Mouse (Mus musculus) hindbrain, embryonic 14.5 days (tissue): Measurements from ENCODE around the gene Znrf3. TPM values are rescaled to one million over a fixed set of nuclear protein-coding genes. Genes with fewer than 3 reads are reported as not detected.

Experiments
- ATAC-seq: fragments of 200-750 bp; cut with Nextera tagmentation; 2 replicates; pipeline ENCODE4 v1.8.0; 2017; ENCODE audit warnings: moderate number of reproducible peaks, mild to moderate bottlenecking, moderate TSS enrichment, moderate library complexity; ENCODE audit not compliant: low FRiP score
- DNase-seq: peaks from one replicate; pipeline ENCODE4 v3.0.0-alpha.2; 2015; ENCODE audit warnings: low spot score
- H3K27ac ChIP-seq: fragments of 300-500 bp; sonication (generic); 2 replicates; pipeline ENCODE4 v1.5.1; 2014; ENCODE audit warnings: mild to moderate bottlenecking, moderate library complexity
- H3K27me3 ChIP-seq: fragments of 300-500 bp; sonication (generic); 2 replicates; pipeline ENCODE4 v1.6.1; 2014; ENCODE audit warnings: mild to moderate bottlenecking, low read length, mixed read lengths; ENCODE audit not compliant: control insufficient read depth, insufficient read depth
- H3K36me3 ChIP-seq: fragments of 300-500 bp; sonication (generic); replicated peaks from 2 replicates; pipeline ENCODE4 v1.6.1; 2014; ENCODE audit not compliant: control insufficient read depth, insufficient read depth
- H3K4me1 ChIP-seq: fragments of 300-500 bp; sonication (generic); replicated peaks from 2 replicates; pipeline ENCODE4 v1.6.1; 2014; ENCODE audit warnings: antibody characterized with exemption, low read length, mixed read lengths; ENCODE audit not compliant: control insufficient read depth, insufficient read depth
- H3K4me2 ChIP-seq: fragments of 300-500 bp; sonication (generic); replicated peaks from 2 replicates; pipeline ENCODE4 v1.6.1; 2014; ENCODE audit warnings: mild to moderate bottlenecking, moderate library complexity
- H3K4me3 ChIP-seq: fragments of 300-500 bp; sonication (generic); replicated peaks from 2 replicates; pipeline ENCODE4 v1.5.1; 2014; ENCODE audit warnings: mild to moderate bottlenecking, low read length
- H3K9ac ChIP-seq: fragments of 300-500 bp; sonication (generic); 2 replicates; pipeline ENCODE4 v1.6.1; 2014
- H3K9me3 ChIP-seq: fragments of 300-500 bp; sonication (generic); 2 replicates; pipeline ENCODE4 v1.6.1; 2016; ENCODE audit warnings: low read length; ENCODE audit not compliant: control insufficient read depth
- WGBS: fragments of 180-500 bp; shearing (Covaris S2); extraction: QIAGEN DNeasy Blood & Tissue Kit; methylation state at CpG from one replicate; pipeline ENCODE4 v1.1.7; 2014; 5-methylcytosine and 5-hydroxymethylcytosine counted together
- polyA plus RNA-seq: library from polyadenylated mRNA; unstranded; fragments of >200 nt; fragmentation: Nextera tagmentation; extraction: Ambion mirVana; gene quantifications from 2 replicates; pipeline ENCODE4 v1.2.1, GENCODE M21; 2014

The Znrf3 gene
- polyA plus RNA-seq, 1 experiment from 2014 or later = 7.6 TPM

- ATAC-seq = peak; percentile 72
- H3K4me2 ChIP-seq = peak overlapping the region; percentile 91
- DNase-seq = no peak
- peak overlapping the region; percentile 78 for H3K4me3 ChIP-seq
- no peaks in the 10 kb centered on the region for H3K36me3 ChIP-seq
- H3K27ac ChIP-seq = peak overlapping the region; percentile 54
- H3K9me3 ChIP-seq = no peaks in the 10 kb centered on the region
- peak overlapping the region; percentile 73 for H3K9ac ChIP-seq
- H3K4me1 ChIP-seq = peaks cover 19% of the 10 kb centered on the region
- 1% methylated on average over 34 of the region's 57 CpGs for WGBS
- 0 out of 2 replicates have a peak, but pooled peaks cover 10% of the 10 kb centered on the region for H3K27me3 ChIP-seq
Observed at GRCm38 (mm10) chr11:5444234-5444598, 431 bp downstream of the Znrf3 start.

- no peaks in the 10 kb centered on the region for H3K36me3 ChIP-seq
- ATAC-seq (no peak), DNase-seq (peak; percentile 34)
Observed at GRCm38 (mm10) chr11:5443511-5444233, 975 bp downstream of the Znrf3 start.

DNA sequence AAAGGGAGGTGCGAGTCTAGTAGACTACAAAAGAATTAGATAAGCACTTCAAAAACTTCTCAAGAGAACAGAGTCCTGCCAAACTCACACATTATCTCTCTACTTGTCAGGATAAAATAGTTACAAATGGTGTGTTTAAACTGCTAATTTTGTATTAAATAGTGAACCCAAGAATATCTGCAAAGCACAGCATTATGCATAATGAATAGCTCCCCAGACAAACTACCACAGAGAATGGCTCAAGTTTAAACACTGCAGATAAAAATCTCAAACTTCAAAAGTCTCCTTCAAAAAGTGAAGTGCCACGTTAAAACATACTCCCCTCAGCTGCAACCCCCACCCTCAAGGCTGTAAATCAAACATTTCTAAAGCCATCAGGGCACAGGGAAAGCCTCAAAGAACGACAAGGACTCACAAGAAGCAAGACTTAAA lies 2.0 kb downstream of the Znrf3 start:
- Histone ChIP-seq H3K27me3 (0 out of 2 replicates have a peak, but pooled peaks cover 10% of the 10 kb centered on the region), H3K27ac (no peak overlapping the region), H3K9ac (0 out of 2 replicates have a peak overlapping the region, but pooled peaks have one; percentile 73), H3K9me3 (no peaks in the 10 kb centered on the region), H3K4me1 (peaks cover 19% of the 10 kb centered on the region), H3K4me3 (peak overlapping the region; percentile 78), H3K36me3 (no peaks in the 10 kb centered on the region), H3K4me2 (peak overlapping the region; percentile 91)
- no peak for DNase-seq
- no peak for ATAC-seq
- 21% methylated on average over 3 of the region's 3 CpGs for WGBS

More at GRCm38 (mm10) chr11:5443511-5444233, 975 bp downstream of the Znrf3 start:
- Histone ChIP-seq H3K27me3 (0 out of 2 replicates have a peak, but pooled peaks cover 10% of the 10 kb centered on the region), H3K27ac (0 out of 2 replicates have a peak overlapping the region, but pooled peaks have one; percentile 54), H3K9me3 (no peaks in the 10 kb centered on the region), H3K4me2 (peak overlapping the region; percentile 91), H3K4me1 (peaks cover 19% of the 10 kb centered on the region), H3K4me3 (peak overlapping the region; percentile 78), H3K9ac (peak overlapping the region; percentile 73)
- WGBS = under 1% methylated on average over 38 of the region's 38 CpGs

- Histone ChIP-seq H3K4me2 (no peak overlapping the region), H3K27me3 (0 out of 2 replicates have a peak, but pooled peaks cover 6% of the 10 kb centered on the region), H3K27ac (no peak overlapping the region), H3K4me1 (peaks cover 7% of the 10 kb centered on the region; the same call in 1 of the 2 replicates), H3K9me3 (no peaks in the 10 kb centered on the region), H3K4me3 (no peak overlapping the region), H3K36me3 (no peaks in the 10 kb centered on the region), H3K9ac (no peak overlapping the region)
- WGBS = 88% methylated on average over 2 of the region's 2 CpGs
- no peak for ATAC-seq
- no peak for DNase-seq
Observed at GRCm38 (mm10) chr11:5437646-5438045, 7.0 kb downstream of the Znrf3 start.

DNA sequence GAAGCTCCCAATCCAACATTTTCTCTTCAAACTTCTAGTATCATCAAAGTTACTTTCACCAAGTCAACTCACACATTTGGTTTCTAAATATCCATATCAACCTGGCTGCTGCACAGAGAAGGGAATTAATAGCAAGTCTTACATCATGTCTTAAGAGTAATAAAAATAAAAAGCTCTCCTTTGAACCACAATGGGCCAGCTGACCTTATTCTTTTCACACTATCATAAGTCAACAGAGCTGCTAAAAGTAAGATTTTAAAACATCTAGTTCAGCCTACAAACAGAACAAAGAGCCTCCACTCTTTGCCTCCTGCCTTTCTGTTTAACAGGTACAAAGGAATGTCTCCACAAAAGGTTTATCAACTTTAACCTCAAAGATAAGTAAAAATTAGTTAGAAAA lies 7.7 kb downstream of the Znrf3 start:
- Histone ChIP-seq H3K27ac (no peak overlapping the region), H3K9ac (no peak overlapping the region), H3K4me3 (no peak overlapping the region), H3K27me3 (no peaks in the 10 kb centered on the region), H3K4me2 (no peak overlapping the region), H3K36me3 (no peaks in the 10 kb centered on the region), H3K4me1 (peaks cover under 1% of the 10 kb centered on the region; the same call in 1 of the 2 replicates), H3K9me3 (no peaks in the 10 kb centered on the region)
- DNase-seq = no peak
- ATAC-seq = no peak

- WGBS = 100% methylated on average over 1 of the region's 1 CpGs
Observed at GRCm38 (mm10) chr11:5435493-5435892, 9.2 kb downstream of the Znrf3 start.

DNA sequence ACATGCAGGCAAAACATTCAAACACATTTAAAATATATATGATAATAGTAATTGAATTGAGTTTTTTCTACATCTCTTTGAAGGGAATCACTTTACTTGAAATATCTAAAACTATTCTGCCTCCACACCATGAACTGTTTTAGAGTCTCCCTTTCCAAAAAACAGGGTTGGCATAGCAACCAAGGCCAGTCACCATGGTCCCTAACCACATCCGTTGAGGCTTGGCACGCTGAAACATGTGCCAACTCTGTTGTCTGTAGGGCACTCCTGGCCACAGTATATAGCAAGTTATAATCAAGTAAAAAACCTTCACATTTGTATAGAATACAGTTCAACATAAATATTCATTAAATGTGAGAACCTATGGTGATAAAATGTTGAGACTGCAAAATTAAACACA lies 12.3 kb downstream of the Znrf3 start:
- Histone ChIP-seq H3K4me2 (no peak overlapping the region), H3K9ac (no peak overlapping the region), H3K4me3 (no peak overlapping the region), H3K27me3 (no peaks in the 10 kb centered on the region), H3K4me1 (0 out of 2 replicates have a peak, but pooled peaks cover 5% of the 10 kb centered on the region), H3K9me3 (no peaks in the 10 kb centered on the region), H3K27ac (no peak overlapping the region), H3K36me3 (no peaks in the 10 kb centered on the region)
- ATAC-seq (no peak), DNase-seq (no peak)
- 68% methylated on average over 2 of the region's 2 CpGs for WGBS

More at GRCm38 (mm10) chr11:5435493-5435892, 9.2 kb downstream of the Znrf3 start:
- H3K9ac ChIP-seq = no peak overlapping the region
- no peaks in the 10 kb centered on the region for H3K9me3 ChIP-seq
- 0 out of 2 replicates have a peak, but pooled peaks cover 5% of the 10 kb centered on the region for H3K4me1 ChIP-seq
- no peaks in the 10 kb centered on the region for H3K27me3 ChIP-seq
- H3K4me3 ChIP-seq = no peak overlapping the region
- no peak overlapping the region for H3K4me2 ChIP-seq
- DNase-seq (no peak), ATAC-seq (no peak)
- no peaks in the 10 kb centered on the region for H3K36me3 ChIP-seq
- H3K27ac ChIP-seq = no peak overlapping the region

DNA sequence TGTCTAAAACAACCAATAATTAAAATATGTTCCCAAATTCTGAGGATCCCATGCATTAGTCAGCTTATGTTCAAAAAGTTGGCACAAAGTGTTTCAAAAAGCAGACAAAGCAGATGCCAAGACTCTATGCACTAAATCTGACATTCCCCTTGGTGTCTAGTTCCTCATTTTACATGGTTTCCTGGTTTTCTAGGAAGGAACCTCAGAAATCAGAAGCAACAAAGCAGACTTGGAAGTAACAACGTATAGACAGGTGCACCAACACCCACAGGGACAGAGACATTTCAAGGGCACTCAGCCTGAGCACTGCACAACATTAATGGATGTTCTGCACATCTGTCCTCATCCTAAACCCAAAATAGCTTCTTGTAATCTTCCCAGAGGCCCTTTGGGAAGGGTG lies 13.8 kb downstream of the Znrf3 start:
- no peak for DNase-seq
- H3K4me3 ChIP-seq = no peak overlapping the region
- no peak overlapping the region for H3K4me2 ChIP-seq
- no peaks in the 10 kb centered on the region for H3K36me3 ChIP-seq
- 0 out of 2 replicates have a peak, but pooled peaks cover 5% of the 10 kb centered on the region for H3K4me1 ChIP-seq
- WGBS = 69% methylated on average over 1 of the region's 1 CpGs
- H3K9ac ChIP-seq = no peak overlapping the region
- no peak for ATAC-seq
- no peaks in the 10 kb centered on the region for H3K9me3 ChIP-seq
- no peak overlapping the region for H3K27ac ChIP-seq
- H3K27me3 ChIP-seq = no peaks in the 10 kb centered on the region

DNA sequence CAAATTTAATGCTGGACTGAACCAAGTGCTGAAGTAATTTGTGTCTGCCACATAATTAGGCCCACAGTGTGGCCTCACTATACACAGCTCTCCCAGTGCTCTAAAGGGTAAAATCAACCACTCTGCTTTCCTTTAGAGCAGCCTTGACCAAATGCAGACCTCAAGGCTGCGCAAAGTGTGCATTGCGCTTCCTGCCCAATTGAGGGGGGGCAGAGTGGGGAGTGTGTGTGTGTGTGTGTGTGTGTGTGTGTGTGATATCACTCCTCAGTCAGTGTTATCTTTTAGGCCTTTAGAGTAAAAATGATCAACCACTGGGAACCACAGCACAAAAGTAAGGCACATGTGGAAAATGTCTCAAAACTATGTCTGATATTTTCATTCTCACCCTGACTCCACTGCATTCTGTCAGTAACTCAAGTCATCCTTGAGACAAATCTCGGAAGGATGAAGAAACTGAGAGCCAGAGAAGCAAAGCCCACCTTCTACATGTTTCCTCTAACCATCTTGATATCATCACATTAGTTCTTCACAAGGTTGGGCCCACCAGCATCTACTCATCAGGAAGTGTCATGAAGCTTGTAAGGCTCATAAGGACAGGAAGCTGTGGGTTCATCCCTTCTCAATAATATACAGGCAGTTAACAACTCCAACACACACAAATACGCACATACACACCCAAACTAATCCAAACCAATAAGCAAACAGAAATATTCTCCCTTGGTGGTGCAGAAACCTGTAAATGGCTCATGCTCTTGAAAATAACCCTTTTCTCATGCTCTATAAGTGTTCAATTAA lies 15.1 kb downstream of the Znrf3 start:
- 94% methylated on average over 4 of the region's 4 CpGs for WGBS

More for the DNA sequence above, 15.1 kb downstream of the Znrf3 start:
- Histone ChIP-seq H3K4me3 (no peak overlapping the region), H3K27me3 (no peaks in the 10 kb centered on the region), H3K36me3 (no peaks in the 10 kb centered on the region), H3K9me3 (no peaks in the 10 kb centered on the region), H3K9ac (no peak overlapping the region), H3K27ac (no peak overlapping the region), H3K4me2 (no peak overlapping the region), H3K4me1 (peaks cover 9% of the 10 kb centered on the region; the same call in 1 of the 2 replicates)
- ATAC-seq (no peak), DNase-seq (no peak)
